Mouse (Mus musculus) embryonic facial prominence, embryonic 12.5 days (tissue): ENCODE data around the gene Hoxa10. TPM values are rescaled to one million over a fixed set of nuclear protein-coding genes. Genes with fewer than 3 reads are reported as not detected.

Experiments used
- ATAC-seq: fragments of 200-750 bp; cut with Nextera tagmentation; 2 replicates; pipeline ENCODE4 v1.8.0; 2017; ENCODE audit not compliant: insufficient number of reproducible peaks, insufficient read depth, low FRiP score, low TSS enrichment
- H3K27ac ChIP-seq: fragments of 300-500 bp; sonication (generic); 2 replicates; pipeline ENCODE4 v1.5.1; 2016; ENCODE audit warnings: mild to moderate bottlenecking
- H3K27me3 ChIP-seq: fragments of 300-500 bp; sonication (generic); 2 replicates; pipeline ENCODE4 v1.6.1; 2016; ENCODE audit warnings: mild to moderate bottlenecking, moderate library complexity
- H3K36me3 ChIP-seq: fragments of 300-500 bp; sonication (generic); 2 replicates; pipeline ENCODE4 v1.6.1; 2016; ENCODE audit warnings: mild to moderate bottlenecking
- H3K4me1 ChIP-seq: fragments of 300-500 bp; sonication (generic); 2 replicates; pipeline ENCODE4 v1.6.1; 2016
- H3K4me2 ChIP-seq: fragments of 300-500 bp; sonication (generic); replicated peaks from 2 replicates; pipeline ENCODE4 v1.6.1; 2016; ENCODE audit warnings: mild to moderate bottlenecking, moderate library complexity
- H3K4me3 ChIP-seq: fragments of 300-500 bp; sonication (generic); 2 replicates; pipeline ENCODE4 v1.5.1; 2016; ENCODE audit warnings: mild to moderate bottlenecking
- H3K9ac ChIP-seq: fragments of 300-500 bp; sonication (generic); 2 replicates; pipeline ENCODE4 v1.6.1; 2016; ENCODE audit warnings: mild to moderate bottlenecking, moderate library complexity
- H3K9me3 ChIP-seq: fragments of 300-500 bp; sonication (generic); 2 replicates; pipeline ENCODE4 v1.6.1; 2016; ENCODE audit warnings: mild to moderate bottlenecking, moderate library complexity
- WGBS: fragments of 180-500 bp; shearing (Covaris S2); methylation state at CpG from one replicate; pipeline ENCODE4 v1.1.7; 2016; 5-methylcytosine and 5-hydroxymethylcytosine counted together
- polyA plus RNA-seq: library from polyadenylated mRNA; unstranded; fragments of >200 nt; fragmentation: Nextera tagmentation; extraction: Ambion mirVana; gene quantifications from 2 replicates; pipeline ENCODE4 v1.2.1, GENCODE M21; 2016

Gene Hoxa10
- polyA plus RNA-seq, 1 experiment from 2014 or later = 0.13 TPM

GRCm38 (mm10) chr6:52190906-52191810 is 49.5 kb downstream of the Hoxa10 start, which contains the start of gene Hoxa4:
Gene Hoxa4, minus strand, starts transcription at chr6:52191753.
- Histone ChIP-seq H3K4me3 (peak within 1 kb of the TSS; percentile 37), H3K9ac (no peak within 1 kb of the TSS), H3K9me3 (no peaks in the 10 kb centered on the region), H3K4me2 (peak within 1 kb of the TSS; percentile 63), H3K27me3 (peaks cover 96% of the 10 kb centered on the region), H3K36me3 (no peaks in the 10 kb centered on the region), H3K27ac (peak within 1 kb of the TSS; percentile 6; the same call in 1 of the 2 replicates), H3K4me1 (peaks cover 9% of the 10 kb centered on the region; the same call in 1 of the 2 replicates)
- no peak for ATAC-seq
- WGBS = 2% methylated on average over 76 of the region's 102 CpGs

- H3K36me3 ChIP-seq = no peaks in the 10 kb centered on the region
- ATAC-seq = no peak
- no peak overlapping the region for H3K27ac ChIP-seq
- no peak overlapping the region for H3K9ac ChIP-seq
- under 1% methylated on average over 23 of the region's 23 CpGs for WGBS
- no peak overlapping the region for H3K4me3 ChIP-seq
- peaks cover 97% of the 10 kb centered on the region for H3K27me3 ChIP-seq
- H3K4me1 ChIP-seq = peaks cover 9% of the 10 kb centered on the region; the same call in 1 of the 2 replicates
- H3K9me3 ChIP-seq = no peaks in the 10 kb centered on the region
- no peak overlapping the region for H3K4me2 ChIP-seq
Measured at GRCm38 (mm10) chr6:52190410-52190809, 50.2 kb downstream of the Hoxa10 start.

GRCm38 (mm10) chr6:52189909-52190308 is 50.7 kb downstream of the Hoxa10 start:
- Histone ChIP-seq H3K27me3 (peaks cover 98% of the 10 kb centered on the region), H3K4me3 (no peak overlapping the region), H3K9ac (no peak overlapping the region), H3K9me3 (no peaks in the 10 kb centered on the region), H3K4me2 (no peak overlapping the region), H3K27ac (no peak overlapping the region), H3K36me3 (no peaks in the 10 kb centered on the region), H3K4me1 (peaks cover 9% of the 10 kb centered on the region; the same call in 1 of the 2 replicates)
- 5% methylated on average over 8 of the region's 8 CpGs for WGBS
- ATAC-seq = no peak

DNA sequence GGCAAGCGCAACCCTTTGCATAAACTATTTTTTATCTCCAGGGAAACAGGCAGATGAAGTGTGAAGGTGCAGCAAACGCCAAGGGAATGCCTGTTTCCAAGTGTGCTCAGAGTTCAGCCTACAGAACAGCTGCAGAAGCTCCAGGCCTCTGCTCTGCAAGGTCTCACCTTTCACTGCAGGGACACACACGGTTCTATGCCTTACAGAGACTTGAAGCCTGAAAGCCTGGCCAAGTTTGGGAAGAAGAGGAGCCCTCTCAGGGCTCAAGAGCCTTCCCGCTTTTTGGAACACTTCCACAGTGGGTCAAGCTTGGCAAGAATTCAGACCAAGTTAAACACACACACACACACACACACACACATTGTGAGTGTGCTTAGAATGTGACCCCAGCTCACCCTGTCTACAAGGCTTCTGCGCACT is 51.5 kb downstream of the Hoxa10 start:
- Histone ChIP-seq H3K27me3 (peaks cover 98% of the 10 kb centered on the region), H3K9ac (no peak overlapping the region), H3K27ac (no peak overlapping the region), H3K36me3 (no peaks in the 10 kb centered on the region), H3K4me1 (peaks cover 9% of the 10 kb centered on the region; the same call in 1 of the 2 replicates), H3K4me3 (no peak overlapping the region), H3K4me2 (no peak overlapping the region), H3K9me3 (no peaks in the 10 kb centered on the region)
- WGBS = 7% methylated on average over 5 of the region's 5 CpGs
- no peak for ATAC-seq

DNA sequence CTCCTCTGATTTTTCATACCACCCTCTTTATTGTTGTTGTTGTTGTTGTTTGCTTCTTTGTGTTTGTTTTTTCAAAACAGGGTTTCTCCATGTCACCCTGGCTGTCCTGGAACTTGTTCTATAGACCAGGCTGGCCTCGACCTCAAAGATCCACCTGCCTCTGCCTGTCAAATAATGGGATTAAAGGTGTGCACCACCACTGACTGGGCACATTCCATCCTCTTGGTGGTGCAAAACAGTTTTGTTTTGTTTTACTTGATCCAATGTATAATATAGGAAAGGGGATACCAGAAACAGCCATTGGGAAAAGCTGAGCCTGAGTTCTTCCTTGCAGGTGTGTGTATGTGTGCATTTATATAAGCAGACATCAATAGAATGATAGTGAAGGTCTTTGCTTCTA is 54.2 kb downstream of the Hoxa10 start:
- H3K4me2 ChIP-seq = no peak overlapping the region
- WGBS = 6% methylated on average over 1 of the region's 1 CpGs
- peaks cover 5% of the 10 kb centered on the region; the same call in 1 of the 2 replicates for H3K4me1 ChIP-seq
- no peak overlapping the region for H3K4me3 ChIP-seq
- ATAC-seq = no peak
- H3K27ac ChIP-seq = no peak overlapping the region
- H3K9me3 ChIP-seq = no peaks in the 10 kb centered on the region
- peaks cover 100% of the 10 kb centered on the region for H3K27me3 ChIP-seq
- no peaks in the 10 kb centered on the region for H3K36me3 ChIP-seq
- H3K9ac ChIP-seq = no peak overlapping the region

DNA sequence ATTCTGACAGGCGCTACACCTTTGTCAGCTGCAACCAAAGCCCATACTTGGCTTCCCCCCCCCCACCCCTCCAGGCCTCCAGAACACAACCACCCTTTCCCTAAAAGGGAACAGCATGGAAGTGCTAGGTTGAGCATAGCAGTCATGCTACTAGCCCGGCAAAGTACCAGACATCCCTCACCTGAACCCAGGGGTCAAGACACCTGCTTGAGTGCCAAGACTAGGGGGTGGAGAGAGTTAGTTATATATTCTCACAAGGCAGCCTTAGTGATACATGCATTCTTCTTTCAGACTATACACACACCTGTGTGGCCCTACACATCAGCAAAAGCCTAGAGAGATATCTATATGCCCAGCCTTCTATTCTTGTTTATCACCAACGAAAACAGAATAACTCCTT is 54.8 kb downstream of the Hoxa10 start:
- ATAC-seq = no peak
- 10% methylated on average over 3 of the region's 3 CpGs for WGBS
- no peak overlapping the region for H3K9ac ChIP-seq

GRCm38 (mm10) chr6:52185222-52185621 is 55.4 kb downstream of the Hoxa10 start:
- WGBS = 1% methylated on average over 19 of the region's 19 CpGs
- H3K4me1 ChIP-seq = no peaks in the 10 kb centered on the region
- H3K4me3 ChIP-seq = no peak overlapping the region

More for the DNA sequence above, 54.8 kb downstream of the Hoxa10 start:
- Histone ChIP-seq H3K9me3 (no peaks in the 10 kb centered on the region), H3K27me3 (peaks cover 100% of the 10 kb centered on the region), H3K4me1 (no peaks in the 10 kb centered on the region), H3K27ac (no peak overlapping the region), H3K4me2 (no peak overlapping the region), H3K4me3 (no peak overlapping the region), H3K36me3 (no peaks in the 10 kb centered on the region)

DNA sequence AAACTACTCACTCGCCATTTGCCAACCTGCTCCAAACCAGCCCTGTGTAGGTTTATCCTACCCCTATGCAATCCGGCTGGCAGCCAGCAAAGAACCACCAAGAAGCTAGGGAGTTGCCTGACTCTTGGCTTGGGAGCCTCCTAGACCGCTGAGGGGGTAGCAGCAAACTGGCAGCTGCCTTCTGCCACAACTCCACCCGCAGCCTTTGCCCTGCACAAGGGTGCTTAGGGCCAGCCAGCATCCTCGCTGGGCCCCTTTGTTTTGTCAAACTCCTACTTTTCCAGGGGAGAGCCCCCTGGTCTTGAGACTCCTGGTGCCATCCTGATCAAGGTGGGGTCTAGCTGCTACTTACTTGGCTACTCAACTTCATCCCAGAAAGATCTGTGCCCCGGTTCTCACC is 56.0 kb downstream of the Hoxa10 start:
- H3K36me3 ChIP-seq = no peaks in the 10 kb centered on the region
- H3K4me2 ChIP-seq = no peak overlapping the region
- H3K4me3 ChIP-seq = no peak overlapping the region
- no peaks in the 10 kb centered on the region for H3K9me3 ChIP-seq
- 2% methylated on average over 6 of the region's 6 CpGs for WGBS
- peaks cover 100% of the 10 kb centered on the region for H3K27me3 ChIP-seq
- H3K27ac ChIP-seq = no peak overlapping the region
- no peaks in the 10 kb centered on the region for H3K4me1 ChIP-seq
- ATAC-seq = no peak
- H3K9ac ChIP-seq = no peak overlapping the region

More at GRCm38 (mm10) chr6:52185222-52185621, 55.4 kb downstream of the Hoxa10 start:
- H3K4me2 ChIP-seq = no peak overlapping the region
- no peak overlapping the region for H3K9ac ChIP-seq
- ATAC-seq = no peak
- H3K27me3 ChIP-seq = peaks cover 100% of the 10 kb centered on the region
- no peaks in the 10 kb centered on the region for H3K9me3 ChIP-seq
- no peaks in the 10 kb centered on the region for H3K36me3 ChIP-seq
- H3K27ac ChIP-seq = no peak overlapping the region

DNA sequence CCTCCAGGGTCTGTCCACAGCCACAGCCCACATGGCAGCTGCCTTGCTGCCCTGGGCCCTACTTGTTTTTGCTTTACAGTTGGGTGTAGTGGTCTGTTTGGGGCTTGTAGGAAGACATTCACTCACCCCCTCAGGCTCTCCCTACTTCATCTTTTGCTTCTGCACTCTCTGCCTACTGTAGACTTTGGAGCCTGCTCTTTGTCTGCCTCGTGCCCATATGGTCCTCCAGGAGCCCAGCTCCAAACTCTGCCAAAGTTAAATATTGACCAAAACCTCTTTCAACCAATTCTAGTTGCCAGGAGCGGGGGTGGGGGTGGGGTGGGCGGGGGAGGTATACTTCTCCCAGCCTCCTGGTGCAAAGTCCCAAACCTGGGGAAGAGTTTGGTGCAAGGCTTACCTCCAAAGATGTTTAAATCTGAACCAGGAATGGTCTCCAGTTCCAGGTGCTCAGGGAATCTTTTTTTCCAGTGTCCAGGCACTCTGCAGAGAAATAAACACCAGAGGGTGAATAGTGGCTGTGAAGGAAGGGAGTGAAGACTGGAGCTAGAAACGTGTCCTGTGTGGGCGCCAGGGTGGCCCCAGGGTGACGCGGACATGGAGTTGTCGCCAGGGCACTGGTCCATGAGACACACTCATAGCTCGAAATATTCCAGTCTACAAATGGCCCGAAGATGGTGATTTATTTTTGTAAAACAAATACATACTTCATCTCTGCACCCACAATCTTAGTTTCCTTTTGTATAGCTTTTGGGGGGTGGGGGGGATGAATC is 57.2 kb downstream of the Hoxa10 start:
- no peak overlapping the region for H3K9ac ChIP-seq
- H3K4me3 ChIP-seq = no peak overlapping the region
- WGBS = 7% methylated on average over 10 of the region's 10 CpGs
- H3K4me1 ChIP-seq = no peaks in the 10 kb centered on the region
- H3K4me2 ChIP-seq = no peak overlapping the region
- no peaks in the 10 kb centered on the region for H3K36me3 ChIP-seq
- no peaks in the 10 kb centered on the region for H3K9me3 ChIP-seq
- no peak for ATAC-seq
- no peak overlapping the region for H3K27ac ChIP-seq
- peaks cover 100% of the 10 kb centered on the region for H3K27me3 ChIP-seq

GRCm38 (mm10) chr6:52182793-52183192 is 57.9 kb downstream of the Hoxa10 start:
- peaks cover 100% of the 10 kb centered on the region for H3K27me3 ChIP-seq
- no peak for ATAC-seq
- H3K4me1 ChIP-seq = no peaks in the 10 kb centered on the region
- H3K9ac ChIP-seq = no peak overlapping the region
- WGBS = 3% methylated on average over 1 of the region's 1 CpGs
- H3K27ac ChIP-seq = no peak overlapping the region
- H3K9me3 ChIP-seq = no peaks in the 10 kb centered on the region
- H3K4me2 ChIP-seq = no peak overlapping the region
- H3K4me3 ChIP-seq = no peak overlapping the region
- H3K36me3 ChIP-seq = no peaks in the 10 kb centered on the region

DNA sequence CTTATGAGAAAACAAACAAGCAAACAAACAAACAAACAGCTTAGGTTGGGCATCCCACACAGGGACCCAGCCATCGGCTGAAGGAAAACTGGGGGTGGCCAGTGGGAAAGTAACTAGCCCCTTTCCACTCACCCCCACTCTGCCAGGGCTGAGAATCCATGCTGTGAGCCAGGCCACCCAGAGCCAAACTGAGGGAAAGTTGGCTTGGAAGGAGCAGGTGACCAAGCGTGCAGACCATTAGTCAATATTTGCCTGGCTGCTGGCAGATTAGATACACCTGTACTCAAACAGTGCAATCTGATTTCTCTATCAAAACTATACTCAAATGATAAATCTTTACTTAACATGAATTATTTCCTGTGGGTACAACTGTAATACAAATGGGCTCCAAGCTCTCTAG is 58.6 kb downstream of the Hoxa10 start:
- Histone ChIP-seq H3K9me3 (no peaks in the 10 kb centered on the region), H3K9ac (no peak overlapping the region), H3K36me3 (no peaks in the 10 kb centered on the region), H3K4me3 (no peak overlapping the region), H3K4me2 (no peak overlapping the region), H3K27ac (no peak overlapping the region), H3K4me1 (no peaks in the 10 kb centered on the region), H3K27me3 (peaks cover 99% of the 10 kb centered on the region)
- no peak for ATAC-seq
- WGBS = 16% methylated on average over 2 of the region's 2 CpGs
